Mouse (Mus musculus) C2C12 (cell line): ENCODE measurements around the gene Sgk1.

Experiments used
- CEBPB ChIP-seq: IDR thresholded peaks from one replicate; pipeline ENCODE4 v1.6.1; 2011; ENCODE audit warnings: low read depth, mild to moderate bottlenecking, control low read depth, moderate library complexity
- CTCF ChIP-seq: IDR thresholded peaks from one replicate; pipeline ENCODE4 v1.5.1; 2011; ENCODE audit not compliant: control insufficient read depth, insufficient read depth, insufficient read length
- FOSL1 ChIP-seq: IDR thresholded peaks from one replicate; pipeline ENCODE4 v1.8.0; 2011; ENCODE audit warnings: mild to moderate bottlenecking, low read length; ENCODE audit not compliant: poor library complexity, insufficient read depth, severe bottlenecking
- MAX ChIP-seq: IDR thresholded peaks from one replicate; pipeline ENCODE4 v1.6.1; 2011; ENCODE audit warnings: mild to moderate bottlenecking, control low read depth
- MYOD1 ChIP-seq: IDR thresholded peaks from one replicate; pipeline ENCODE4 v1.6.1; 2011; ENCODE audit warnings: low read depth; ENCODE audit not compliant: control insufficient read depth, insufficient read length
- MYOG ChIP-seq: IDR thresholded peaks from one replicate; pipeline ENCODE4 v1.6.1; 2011; ENCODE audit not compliant: control insufficient read depth, insufficient read length; ENCODE audit errors: extremely low read depth
- USF1 ChIP-seq: IDR thresholded peaks from one replicate; pipeline ENCODE4 v1.6.1; 2011; ENCODE audit warnings: low read depth, mild to moderate bottlenecking, control low read depth, moderate library complexity

DNA sequence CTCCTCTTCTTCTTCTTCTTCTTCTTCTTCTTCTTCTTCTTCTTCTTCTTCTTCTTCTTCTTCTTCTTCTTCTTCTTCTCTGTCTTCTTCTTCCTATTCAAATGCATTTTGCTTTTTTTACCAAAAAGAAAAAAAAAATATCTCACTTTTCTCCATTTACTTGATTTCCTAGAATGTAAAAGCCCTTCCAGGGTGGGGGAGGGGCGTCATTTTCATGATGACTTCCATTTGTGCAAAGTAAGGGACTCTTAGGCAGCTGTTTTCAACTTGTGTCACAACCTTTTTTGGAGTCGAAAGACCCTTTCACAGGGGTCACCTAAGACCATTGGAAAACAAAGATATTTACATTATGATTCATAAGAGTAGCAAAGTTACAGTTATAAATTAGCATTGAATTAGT lies 22.2 kb downstream of the Sgk1 start:
- no peak for TF ChIP-seq MAX
- TF ChIP-seq CTCF: no peak
- no peak for TF ChIP-seq USF1
- no peak for TF ChIP-seq CEBPB
- TF ChIP-seq FOSL1: no peak
- no peak for TF ChIP-seq MYOG
- no peak for TF ChIP-seq MYOD1
